ENCODE assay signal across 20 mouse cellular contexts in genomic region chr1:155408577-155408966, GRCm38 (mm10). TPM values are rescaled to one million over a fixed set of nuclear protein-coding genes. Genes with fewer than 3 reads are reported as not detected.
A peak's percentile ranks its signal among the peaks of the same experiment; 100 is the strongest.
DNase-seq lines count a peak whose midpoint lies in the region; ATAC-seq and TF ChIP-seq lines count a peak whose summit lies in the region.
"Had no signal": no experiment of that assay in that cellular context is flagged by ENCODE, and none has a peak within 500 bp of the region (broad histone marks: within the 10 kb centered on the region; RNA-seq: fewer than 3 reads in every experiment).

No protein-coding gene starts in this region.

- no peak for ATAC-seq in neural tube, embryonic 15.5 days (ENCODE audit: low FRiP score)
- peak; percentile 52; the same call in 1 of the 2 replicates for ATAC-seq in liver, embryonic 14.5 days (ENCODE audit: insufficient read depth)
- ATAC-seq in hindbrain, embryonic 13.5 days (ENCODE audit: low FRiP score), result no peak
- ATAC-seq: forebrain, embryonic 16.5 days; midbrain, embryonic 13.5 days had no signal

- TF ChIP-seq EP300 in liver, embryonic 14.5 days (IDR thresholded peaks at IDR 0.05; ENCODE audit: low read depth), result no peak

- TF ChIP-seq POLR2A in kidney, adult 2 months (IDR thresholded peaks at IDR 0.05; ENCODE audit: low read depth, low read length), result no peak

- no peaks in the 10 kb centered on the region; the same call in 1 of the 2 replicates for H3K36me3 ChIP-seq in kidney, adult 2 months (ENCODE audit: control insufficient read depth, insufficient read depth, low read length)
- peaks cover 2% of the 10 kb centered on the region; the same call in 1 of the 2 replicates for H3K36me3 ChIP-seq in neural tube, embryonic 15.5 days
- no peaks in the 10 kb centered on the region for H3K36me3 ChIP-seq in liver, embryonic 14.5 days (replicated peaks; ENCODE audit: control insufficient read depth, insufficient read depth, low read depth)
- H3K36me3 ChIP-seq in hindbrain, embryonic 13.5 days, result 0 out of 2 replicates have a peak, but pooled peaks cover 10% of the 10 kb centered on the region

- no peak overlapping the region for H3K9ac ChIP-seq in neural tube, embryonic 15.5 days (replicated peaks)
- peak overlapping the region; percentile 40 for H3K9ac ChIP-seq in liver, embryonic 14.5 days (replicated peaks)
- no peak overlapping the region for H3K9ac ChIP-seq in hindbrain, embryonic 13.5 days
- H3K9ac ChIP-seq: heart, embryonic 13.5 days; midbrain, embryonic 13.5 days had no signal

- no peak for TF ChIP-seq CTCF in kidney, adult 2 months (conservative IDR thresholded peaks at IDR 0.05; ENCODE audit: insufficient read depth, insufficient read length, low read depth, low read length)
- no peak for TF ChIP-seq CTCF in liver, embryonic 14.5 days (IDR thresholded peaks at IDR 0.05; ENCODE audit: low read depth)

- H3K9me3 ChIP-seq in neural tube, embryonic 15.5 days (replicated peaks), result no peaks in the 10 kb centered on the region
- no peaks in the 10 kb centered on the region; the same call in 1 of the 2 replicates for H3K9me3 ChIP-seq in liver, embryonic 14.5 days (ENCODE audit: control insufficient read depth, low read length)
- H3K9me3 ChIP-seq in hindbrain, embryonic 13.5 days, result no peaks in the 10 kb centered on the region
- H3K9me3 ChIP-seq: limb, embryonic 10.5 days; midbrain, embryonic 13.5 days had no signal

- no peak overlapping the region for H3K4me3 ChIP-seq in kidney, adult 2 months (ENCODE audit: insufficient read depth, low read depth, low read length)
- no peak overlapping the region for H3K4me3 ChIP-seq in neural tube, embryonic 15.5 days (replicated peaks)
- 0 out of 4 replicates have a peak overlapping the region, but pooled peaks of 1 of the 2 experiments have one; percentile 4 for H3K4me3 ChIP-seq in liver, embryonic 14.5 days (ENCODE audit: insufficient read depth in 1 of 2, low read depth in 2 of 2, low read length in 2 of 2)
- H3K4me3 ChIP-seq in hindbrain, embryonic 13.5 days, result no peak overlapping the region
- H3K4me3 ChIP-seq: heart, adult 2 months; heart, embryonic 13.5 days; left cerebral cortex, adult 2 months; limb, embryonic 10.5 days; midbrain, embryonic 13.5 days had no signal

- WGBS in kidney, adult 2 months, result 70% methylated on average over 2 of the region's 2 CpGs
- 73% methylated on average over 2 of the region's 2 CpGs for WGBS in neural tube, embryonic 15.5 days
- 40% methylated on average over 2 of the region's 2 CpGs for WGBS in liver, embryonic 14.5 days (ENCODE audit: insufficient replicate concordance)
- 70% methylated on average over 2 of the region's 2 CpGs for WGBS in hindbrain, embryonic 13.5 days

- peak overlapping the region; percentile 66; the same call in 1 of the 2 replicates for H3K27ac ChIP-seq in kidney, adult 2 months (ENCODE audit: insufficient read depth, low read depth, low read length)
- 0 out of 2 replicates have a peak overlapping the region, but pooled peaks have one; percentile 9 for H3K27ac ChIP-seq in neural tube, embryonic 15.5 days (replicated peaks)
- peak overlapping the region; percentile 90 for H3K27ac ChIP-seq in liver, embryonic 14.5 days
- H3K27ac ChIP-seq in hindbrain, embryonic 13.5 days, result no peak overlapping the region
- H3K27ac ChIP-seq: heart, adult 2 months; heart, embryonic 13.5 days; left cerebral cortex, adult 2 months; limb, embryonic 10.5 days; midbrain, embryonic 13.5 days had no signal

- H3K4me2 ChIP-seq in neural tube, embryonic 15.5 days, result no peak overlapping the region
- H3K4me2 ChIP-seq in liver, embryonic 14.5 days (ENCODE audit: low read depth), result peak overlapping the region; percentile 62
- H3K4me2 ChIP-seq in hindbrain, embryonic 13.5 days, result no peak overlapping the region
- H3K4me2 ChIP-seq: heart, embryonic 13.5 days; midbrain, embryonic 13.5 days had no signal

- no peaks in the 10 kb centered on the region for H3K27me3 ChIP-seq in kidney, adult 2 months (replicated peaks; ENCODE audit: control insufficient read depth, insufficient read depth, low read length)
- H3K27me3 ChIP-seq in neural tube, embryonic 15.5 days (replicated peaks), result no peaks in the 10 kb centered on the region
- H3K27me3 ChIP-seq in liver, embryonic 14.5 days (ENCODE audit: control insufficient read depth, insufficient read depth, low read length), result no peaks in the 10 kb centered on the region
- H3K27me3 ChIP-seq in hindbrain, embryonic 13.5 days, result no peaks in the 10 kb centered on the region
- H3K27me3 ChIP-seq: heart, embryonic 13.5 days; midbrain, embryonic 13.5 days had no signal

- H3K4me1 ChIP-seq in kidney, adult 2 months (ENCODE audit: control insufficient read depth, insufficient read depth, low read length), result peaks cover 9% of the 10 kb centered on the region; the same call in 1 of the 2 replicates
- peaks cover 9% of the 10 kb centered on the region; the same call in 1 of the 2 replicates for H3K4me1 ChIP-seq in neural tube, embryonic 15.5 days
- H3K4me1 ChIP-seq in liver, embryonic 14.5 days (replicated peaks; ENCODE audit: control insufficient read depth in 2 of 2, insufficient read depth in 2 of 2, low read length in 1 of 2), result peaks cover 13 to 28% of the 10 kb centered on the region in 2 experiments
- peaks cover 9% of the 10 kb centered on the region for H3K4me1 ChIP-seq in hindbrain, embryonic 13.5 days (replicated peaks)
- H3K4me1 ChIP-seq: limb, embryonic 10.5 days had no signal

- intact Hi-C loops in gastrocnemius, postnatal 14 days (cut with DNase I; ENCODE audit: low total_unique reads), result no loop called here

- DNase-seq in kidney, adult 2 months, result peak; percentile 31
- no peak for DNase-seq in kidney, adult 9 months
- DNase-seq in neural tube, embryonic 10.5 days (ENCODE audit: extremely low spot score, low spot score), result no peak
- no peak for DNase-seq in liver, embryonic 14.5 days (ENCODE audit: low read depth in 3 of 3, low spot score in 3 of 3)
- DNase-seq in gastrocnemius, postnatal 14 days, result no peak
- DNase-seq: cerebellum, adult 8-10 months; gastrocnemius, postnatal 10 days; heart, adult 2 months; heart, postnatal 14 days; lung, adult 18-20 months; lung, postnatal 14 days; right cerebral cortex, postnatal 14 days; spleen, adult 18-20 months had no signal

RNA-seq across cellular contexts. Expression of gene Xpr1, which starts 8.6 kb away (rescaled TPM):
- polyA plus RNA-seq in kidney, adult 2 months (2012; rRNA removed), result 18.2 and 21.8 TPM in 2 replicates
- polyA plus RNA-seq in neural tube, embryonic 15.5 days (2015; fragmentation: Nextera tagmentation; extraction: Ambion mirVana), result 42.0 and 46.7 TPM in 2 replicates
- polyA plus RNA-seq in liver, embryonic 14.5 days (2012; rRNA removed), result 3.3 and 4.2 TPM in 2 replicates
- 2.2 and 2.4 TPM in 2 replicates for polyA plus RNA-seq in liver, embryonic 14.5 days (2014; fragmentation: Nextera tagmentation; extraction: Ambion mirVana)
- total RNA-seq in gastrocnemius, postnatal 14 days (2021), result 10 to 100 TPM; 28.4 to 30.8 TPM
- polyA plus RNA-seq in hindbrain, embryonic 13.5 days (2015; fragmentation: Nextera tagmentation; extraction: Ambion mirVana), result 44.9 and 47.3 TPM in 2 replicates
